Mouse (Mus musculus) liver, adult 2 months (tissue): Measurements from ENCODE around the gene Noxa1. TPM values are rescaled to one million over a fixed set of nuclear protein-coding genes. Genes with fewer than 3 reads are reported as not detected.

Experiments used
- DNase-seq: peaks from one replicate; pipeline ENCODE4 v3.0.0-alpha.2; 2011; ENCODE audit warnings: low read depth, low spot score; ENCODE audit errors: extremely low read depth
- H3K27ac ChIP-seq: fragments of 200-500 bp; replicated peaks from 2 replicates; pipeline ENCODE4 v1.5.1; 2012; ENCODE audit warnings: low read depth, mild to moderate bottlenecking, control low read depth, inconsistent platforms, low read length; ENCODE audit not compliant: insufficient read depth
- H3K27me3 ChIP-seq: fragments of 200-500 bp; 2 replicates; pipeline ENCODE4 v1.6.1; 2012; ENCODE audit warnings: mild to moderate bottlenecking, moderate library complexity, low read length, inconsistent platforms; ENCODE audit not compliant: control insufficient read depth, insufficient read depth
- H3K36me3 ChIP-seq: fragments of 200-500 bp; 2 replicates; pipeline ENCODE4 v1.6.1; 2012; ENCODE audit warnings: low read length, inconsistent platforms; ENCODE audit not compliant: control insufficient read depth, insufficient read depth
- H3K4me1 ChIP-seq: fragments of 200-500 bp; 2 replicates; pipeline ENCODE4 v1.6.1; 2011; ENCODE audit warnings: low read length; ENCODE audit not compliant: control insufficient read depth, insufficient read depth
- H3K4me3 ChIP-seq: fragments of 200-500 bp; 2 replicates; pipeline ENCODE4 v1.5.1; 2011; ENCODE audit warnings: low read depth, mild to moderate bottlenecking, control low read depth, low read length, moderate library complexity; ENCODE audit not compliant: insufficient read depth
- H3K79me2 ChIP-seq: fragments of 200-500 bp; 2 replicates; pipeline ENCODE4 v1.6.1; 2012; ENCODE audit warnings: inconsistent platforms, mild to moderate bottlenecking, low read length, moderate library complexity; ENCODE audit not compliant: control insufficient read depth, insufficient read depth
- H3K9ac ChIP-seq: fragments of 200-500 bp; 2 replicates; pipeline ENCODE4 v1.6.1; 2012; ENCODE audit warnings: low read depth, mild to moderate bottlenecking, control low read depth, inconsistent platforms, low read length
- CTCF ChIP-seq: fragments of 200-500 bp; IDR thresholded peaks from 2 replicates; pipeline ENCODE4 v1.5.1; 2011; ENCODE audit warnings: low read depth, low read length, control low read depth
- POLR2A ChIP-seq: fragments of 200-500 bp; IDR thresholded peaks from 2 replicates; pipeline ENCODE4 v1.6.1; 2011; ENCODE audit warnings: low read length, control low read depth; ENCODE audit not compliant: insufficient read depth; ENCODE audit errors: extremely low read depth
- WGBS: fragments of 180-500 bp; shearing (Covaris S2); methylation state at CpG from one replicate; pipeline ENCODE4 v1.1.7; 2018; 5-methylcytosine and 5-hydroxymethylcytosine counted together
- polyA plus RNA-seq: library from polyadenylated mRNA; depleted of rRNA; stranded (reverse); fragments of >200 nt; gene quantifications from 2 replicates; pipeline ENCODE4 v1.2.3, GENCODE M21; 2012
- total RNA-seq: library from RNA; depleted of rRNA; stranded (reverse); fragments of >200 nt; gene quantifications from 2 replicates; pipeline ENCODE4 v1.2.3, GENCODE M21; 2014

Noxa1 gene
- total and polyA plus RNA-seq, 2 experiments = 0.15 TPM; not detected in 1

DNA sequence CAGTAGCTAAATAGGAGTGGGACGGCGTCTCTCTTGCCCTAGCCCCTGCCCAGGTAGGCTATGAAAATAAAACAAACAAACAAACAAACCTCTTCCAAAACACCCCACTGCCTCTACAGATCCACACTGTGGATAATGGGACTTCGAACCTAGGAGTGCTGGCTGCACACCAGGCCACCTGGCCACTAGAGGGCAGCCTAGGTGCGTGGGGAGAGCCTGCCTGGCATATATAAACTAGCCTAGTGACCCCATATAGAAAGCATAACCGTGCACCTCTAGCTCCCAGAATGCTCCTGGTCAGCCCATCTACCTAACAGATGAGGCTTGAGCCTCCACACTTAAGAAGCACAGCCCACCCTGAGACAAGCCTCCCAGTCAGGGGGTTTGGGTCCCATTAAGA lies 32.3 kb upstream of the Noxa1 start:
- 35% methylated on average over 5 of the region's 5 CpGs for WGBS
- no peaks in the 10 kb centered on the region for H3K79me2 ChIP-seq
- H3K4me1 ChIP-seq = peaks cover 22% of the 10 kb centered on the region
- no peaks in the 10 kb centered on the region for H3K36me3 ChIP-seq
- TF ChIP-seq CTCF (peak; percentile 97), POLR2A (no peak)
- H3K27me3 ChIP-seq = no peaks in the 10 kb centered on the region
- H3K27ac ChIP-seq = 0 out of 2 replicates have a peak overlapping the region, but pooled peaks have one; percentile 1
- H3K4me3 ChIP-seq = no peak overlapping the region
- H3K9ac ChIP-seq = no peak overlapping the region
- peak; percentile 51 for DNase-seq

DNA sequence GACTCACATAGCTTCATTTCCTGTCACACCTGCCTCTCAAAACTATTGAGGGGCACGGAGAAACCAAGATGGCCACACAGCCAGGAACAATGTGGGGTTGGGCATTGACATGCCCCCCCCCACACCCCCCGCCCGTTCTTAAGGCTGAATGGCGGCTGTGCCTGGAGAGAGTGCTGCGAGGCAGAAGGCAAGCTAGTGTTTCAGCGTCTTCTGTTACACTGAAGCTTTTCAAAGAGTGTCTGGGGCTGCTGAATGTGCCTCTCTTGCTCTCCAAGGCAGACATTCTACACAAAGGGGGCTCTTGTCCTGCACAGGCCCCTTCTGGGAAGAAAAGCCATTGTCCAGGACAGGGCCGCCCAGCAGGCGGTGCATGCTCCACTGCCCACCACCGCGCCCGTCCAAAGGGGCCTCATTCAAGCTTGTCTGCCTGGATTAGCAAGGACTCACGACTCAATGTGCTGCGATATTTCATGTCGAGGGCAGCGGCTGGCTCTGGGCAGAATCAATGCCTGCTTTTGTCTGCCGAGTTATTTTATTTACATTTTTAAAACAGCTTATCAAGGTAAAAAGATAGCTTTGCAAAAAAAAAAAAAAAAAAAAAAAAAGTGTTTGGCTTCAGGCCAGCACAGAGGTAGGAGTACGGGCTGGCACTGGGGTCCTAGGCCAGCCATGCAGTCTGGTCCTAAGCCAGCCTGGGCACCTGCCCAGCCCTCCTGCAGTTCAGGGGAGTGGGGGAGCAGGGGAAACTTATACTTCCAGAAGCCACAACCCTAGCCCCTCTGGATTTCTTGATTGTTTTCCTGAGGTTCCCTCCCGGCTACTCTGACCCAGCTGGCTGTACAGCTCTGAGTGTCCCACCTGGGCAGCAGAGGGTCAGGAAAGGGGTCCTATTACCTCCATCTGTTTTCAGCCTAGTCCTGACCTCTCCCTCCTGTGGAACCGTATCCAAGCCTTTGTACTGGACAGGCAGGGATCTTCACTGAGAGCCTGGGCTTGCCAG lies 31.4 kb upstream of the Noxa1 start:
- Histone ChIP-seq H3K79me2 (no peaks in the 10 kb centered on the region), H3K4me1 (peaks cover 22% of the 10 kb centered on the region), H3K27ac (0 out of 2 replicates have a peak overlapping the region, but pooled peaks have one; percentile 1), H3K27me3 (no peaks in the 10 kb centered on the region), H3K9ac (no peak overlapping the region), H3K4me3 (no peak overlapping the region), H3K36me3 (no peaks in the 10 kb centered on the region)
- DNase-seq = peak; percentile 37
- WGBS = 69% methylated on average over 19 of the region's 19 CpGs
- TF ChIP-seq CTCF (no peak), POLR2A (no peak)

GRCm38 (mm10) chr2:25125146-25125545 lies 30.2 kb upstream of the Noxa1 start:
- H3K27me3 ChIP-seq = no peaks in the 10 kb centered on the region
- H3K4me1 ChIP-seq = peaks cover 22% of the 10 kb centered on the region
- H3K4me3 ChIP-seq = no peak overlapping the region
- H3K36me3 ChIP-seq = no peaks in the 10 kb centered on the region
- 26% methylated on average over 6 of the region's 6 CpGs for WGBS
- H3K9ac ChIP-seq = no peak overlapping the region
- no peaks in the 10 kb centered on the region for H3K79me2 ChIP-seq
- peak overlapping the region; percentile 24 for H3K27ac ChIP-seq
- TF ChIP-seq POLR2A (no peak), CTCF (no peak)
- DNase-seq = peak; percentile 93

GRCm38 (mm10) chr2:25124411-25124810 lies 29.5 kb upstream of the Noxa1 start:
- Histone ChIP-seq H3K36me3 (no peaks in the 10 kb centered on the region), H3K9ac (no peak overlapping the region), H3K79me2 (no peaks in the 10 kb centered on the region), H3K27me3 (no peaks in the 10 kb centered on the region), H3K4me1 (peaks cover 22% of the 10 kb centered on the region), H3K27ac (no peak overlapping the region), H3K4me3 (no peak overlapping the region)
- TF ChIP-seq POLR2A (no peak), CTCF (no peak)
- WGBS = 82% methylated on average over 3 of the region's 3 CpGs
- DNase-seq = no peak

DNA sequence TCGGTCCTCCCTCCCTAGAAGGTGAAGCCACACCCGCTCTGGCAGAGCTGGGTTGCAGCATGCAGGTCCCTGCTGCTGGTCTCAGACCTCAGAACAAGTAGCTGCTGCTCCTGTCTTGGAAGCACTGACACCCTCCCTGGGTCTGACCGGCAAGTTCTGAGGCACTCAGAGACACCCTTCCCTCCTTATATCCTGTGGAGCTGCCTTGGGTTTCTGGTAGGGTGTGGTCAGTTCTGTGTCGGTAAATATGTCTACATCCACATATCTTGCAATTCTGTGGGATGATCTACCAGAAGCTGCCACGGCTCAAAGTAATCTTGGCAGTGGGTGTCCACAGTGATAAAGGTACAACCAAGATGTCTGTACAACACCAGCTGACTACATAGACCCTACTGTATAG lies 28.6 kb upstream of the Noxa1 start:
- no peak for DNase-seq

DNA sequence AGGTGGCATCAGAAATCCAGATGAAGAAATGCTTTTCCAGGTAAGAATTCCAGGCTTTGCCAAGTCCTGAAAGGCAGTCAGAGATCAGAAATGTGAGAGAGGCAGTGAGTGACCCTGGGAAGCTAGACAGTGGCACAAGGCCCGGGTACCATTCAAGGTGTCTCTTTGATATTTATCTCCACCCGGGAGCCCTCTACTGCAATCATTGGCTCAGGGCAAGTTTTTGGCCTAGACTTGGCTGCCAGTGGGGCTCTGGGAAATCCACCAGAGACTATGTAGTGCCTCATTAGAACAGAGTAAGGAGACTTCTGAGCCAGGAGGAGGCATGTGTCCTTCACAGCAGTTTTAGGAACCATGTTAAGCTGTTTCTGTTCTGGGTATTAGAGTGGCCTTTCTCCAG lies 27.7 kb upstream of the Noxa1 start:
- H3K27ac ChIP-seq = no peak overlapping the region
- DNase-seq = peak; percentile 25
- 29% methylated on average over 2 of the region's 2 CpGs for WGBS
- H3K4me1 ChIP-seq = peaks cover 22% of the 10 kb centered on the region
- H3K27me3 ChIP-seq = no peaks in the 10 kb centered on the region
- no peaks in the 10 kb centered on the region for H3K79me2 ChIP-seq
- no peaks in the 10 kb centered on the region for H3K36me3 ChIP-seq
- TF ChIP-seq CTCF (no peak), POLR2A (no peak)
- no peak overlapping the region for H3K4me3 ChIP-seq
- no peak overlapping the region for H3K9ac ChIP-seq

More for the DNA sequence above, 28.6 kb upstream of the Noxa1 start:
- no peak overlapping the region for H3K4me3 ChIP-seq
- H3K27me3 ChIP-seq = no peaks in the 10 kb centered on the region
- no peak overlapping the region for H3K27ac ChIP-seq
- no peaks in the 10 kb centered on the region for H3K36me3 ChIP-seq
- H3K9ac ChIP-seq = no peak overlapping the region
- WGBS = 84% methylated on average over 5 of the region's 5 CpGs
- H3K79me2 ChIP-seq = no peaks in the 10 kb centered on the region
- TF ChIP-seq CTCF (no peak), POLR2A (no peak)
- H3K4me1 ChIP-seq = peaks cover 22% of the 10 kb centered on the region
